Mouse (Mus musculus) embryonic facial prominence, embryonic 13.5 days (tissue): ENCODE data around the gene Ttc30b. TPM values are rescaled to one million over a fixed set of nuclear protein-coding genes. Genes with fewer than 3 reads are reported as not detected.

Source experiments
- ATAC-seq: fragments of 200-750 bp; cut with Nextera tagmentation; 2 replicates; pipeline ENCODE4 v1.8.0; 2017; ENCODE audit warnings: low read depth; ENCODE audit not compliant: insufficient number of reproducible peaks, insufficient read depth, low FRiP score, low TSS enrichment
- H3K27ac ChIP-seq: fragments of 300-500 bp; sonication (generic); 2 replicates; pipeline ENCODE4 v1.5.1; 2015; ENCODE audit warnings: moderate library complexity, mild to moderate bottlenecking, inconsistent platforms
- H3K27me3 ChIP-seq: fragments of 300-500 bp; sonication (generic); 2 replicates; pipeline ENCODE4 v1.6.1; 2015; ENCODE audit warnings: mild to moderate bottlenecking, inconsistent platforms
- H3K36me3 ChIP-seq: fragments of 300-500 bp; sonication (generic); 2 replicates; pipeline ENCODE4 v1.6.1; 2015; ENCODE audit warnings: mild to moderate bottlenecking, inconsistent platforms
- H3K4me1 ChIP-seq: fragments of 300-500 bp; sonication (generic); 2 replicates; pipeline ENCODE4 v1.6.1; 2015; ENCODE audit warnings: inconsistent platforms
- H3K4me2 ChIP-seq: fragments of 300-500 bp; sonication (generic); 2 replicates; pipeline ENCODE4 v1.6.1; 2015; ENCODE audit warnings: moderate library complexity, mild to moderate bottlenecking, inconsistent platforms
- H3K4me3 ChIP-seq: fragments of 300-500 bp; sonication (generic); 2 replicates; pipeline ENCODE4 v1.5.1; 2015; ENCODE audit warnings: mild to moderate bottlenecking, inconsistent platforms
- H3K9ac ChIP-seq: fragments of 300-500 bp; sonication (generic); 2 replicates; pipeline ENCODE4 v1.6.1; 2015; ENCODE audit warnings: mild to moderate bottlenecking, inconsistent platforms
- H3K9me3 ChIP-seq: fragments of 300-500 bp; sonication (generic); 2 replicates; pipeline ENCODE4 v1.6.1; 2016; ENCODE audit warnings: inconsistent platforms
- WGBS: fragments of 180-500 bp; shearing (Covaris S2); methylation state at CpG from one replicate; pipeline ENCODE4 v1.1.7; 2015; ENCODE audit warnings: mixed read lengths; 5-methylcytosine and 5-hydroxymethylcytosine counted together
- polyA plus RNA-seq: library from polyadenylated mRNA; unstranded; fragments of >200 nt; fragmentation: Nextera tagmentation; extraction: Ambion mirVana; gene quantifications from 2 replicates; pipeline ENCODE4 v1.2.1, GENCODE M21; 2015

Gene Ttc30b
- polyA plus RNA-seq, 1 experiment from 2014 or later = 8.7 TPM

- 63% methylated on average over 1 of the region's 1 CpGs for WGBS
- Histone ChIP-seq H3K4me1 (no peaks in the 10 kb centered on the region), H3K4me3 (no peak overlapping the region), H3K27me3 (no peaks in the 10 kb centered on the region), H3K27ac (no peak overlapping the region), H3K9ac (no peak overlapping the region), H3K36me3 (peaks cover 21% of the 10 kb centered on the region), H3K9me3 (no peaks in the 10 kb centered on the region), H3K4me2 (no peak overlapping the region)
- no peak for ATAC-seq
These were observed 38.1 kb downstream of the Ttc30b start for GRCm38 (mm10) chr2:75900281-75900680.

GRCm38 (mm10) chr2:75895711-75896110 is 42.7 kb downstream of the Ttc30b start:
- WGBS = 83% methylated on average over 5 of the region's 5 CpGs
- Histone ChIP-seq H3K27me3 (no peaks in the 10 kb centered on the region), H3K36me3 (peaks cover 17% of the 10 kb centered on the region), H3K4me2 (no peak overlapping the region), H3K4me1 (no peaks in the 10 kb centered on the region), H3K4me3 (no peak overlapping the region), H3K27ac (no peak overlapping the region), H3K9ac (no peak overlapping the region), H3K9me3 (no peaks in the 10 kb centered on the region)
- no peak for ATAC-seq

- H3K9me3 ChIP-seq = no peaks in the 10 kb centered on the region
- no peak overlapping the region for H3K4me3 ChIP-seq
- H3K36me3 ChIP-seq = peaks cover 14% of the 10 kb centered on the region; the same call in 1 of the 2 replicates
- no peak overlapping the region for H3K4me2 ChIP-seq
- ATAC-seq = no peak
- H3K27me3 ChIP-seq = no peaks in the 10 kb centered on the region
- no peak overlapping the region for H3K27ac ChIP-seq
- H3K9ac ChIP-seq = no peak overlapping the region
- H3K4me1 ChIP-seq = no peaks in the 10 kb centered on the region
- 42% methylated on average over 4 of the region's 4 CpGs for WGBS
These were observed 46.4 kb downstream of the Ttc30b start for GRCm38 (mm10) chr2:75891981-75892380.

Other genes with a start within 250 kb of the Ttc30b start
- 39.4 and 41.5 TPM in 2 replicates for gene Nfe2l2, start 233.9 kb downstream of the Ttc30b start, polyA plus RNA-seq
- 30.0 and 36.3 TPM in 2 replicates for gene Agps, start 106.4 kb downstream of the Ttc30b start, polyA plus RNA-seq
- gene Ttc30a2, start 39.6 kb upstream of the Ttc30b start, polyA plus RNA-seq = 0.31 TPM in 1 of 2 replicates, not detected in the other
- gene Ttc30a1, start 43.4 kb upstream of the Ttc30b start, polyA plus RNA-seq = 8.3 and 8.4 TPM in 2 replicates